Mouse (Mus musculus): ENCODE results near the gene Ccr5. TPM values are rescaled to one million over a fixed set of nuclear protein-coding genes. Genes with fewer than 3 reads are reported as not detected.
"Not testable (repeated sequence)": the region's sequence is repeated elsewhere in the genome, so short reads cannot be mapped to it uniquely, and the experiment has no call there.

The Ccr5 gene
- polyA plus RNA-seq, 1 experiment from 2014 or later = 0.19 TPM

DNA sequence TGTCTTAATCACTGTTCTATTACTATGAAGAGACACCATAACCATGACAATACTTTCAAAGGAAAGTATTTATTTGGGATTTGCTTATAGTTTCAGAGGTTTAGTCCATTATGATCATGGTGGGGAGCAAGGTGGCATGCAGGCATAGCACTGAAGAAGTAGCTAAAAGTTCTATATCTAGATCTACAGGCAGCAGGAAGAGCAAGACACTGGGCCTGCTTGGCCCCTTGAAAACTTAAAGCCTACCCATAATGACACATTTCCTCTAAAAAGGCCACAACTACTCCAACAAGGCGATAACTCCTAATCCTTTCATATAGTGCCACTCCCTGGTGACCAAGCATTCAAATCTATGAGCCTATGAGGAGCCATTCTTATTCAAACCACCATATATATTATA lies 9.3 kb upstream of the Ccr5 start:
- WGBS = 87% methylated on average over 1 of the region's 1 CpGs
- no peaks in the 10 kb centered on the region for H3K36me3 ChIP-seq
- H3K9me3 ChIP-seq = no peaks in the 10 kb centered on the region
- no peak overlapping the region for H3K9ac ChIP-seq (replicated peaks)
- no peak overlapping the region for H3K4me3 ChIP-seq (replicated peaks)
- no peaks in the 10 kb centered on the region for H3K27me3 ChIP-seq
- H3K4me2 ChIP-seq = no peak overlapping the region
- H3K4me1 ChIP-seq (replicated peaks) = no peaks in the 10 kb centered on the region
- no peak for ATAC-seq (ENCODE audit: insufficient number of reproducible peaks, insufficient read depth, low FRiP score, low TSS enrichment, low read depth)
- no peak overlapping the region for H3K27ac ChIP-seq

DNA sequence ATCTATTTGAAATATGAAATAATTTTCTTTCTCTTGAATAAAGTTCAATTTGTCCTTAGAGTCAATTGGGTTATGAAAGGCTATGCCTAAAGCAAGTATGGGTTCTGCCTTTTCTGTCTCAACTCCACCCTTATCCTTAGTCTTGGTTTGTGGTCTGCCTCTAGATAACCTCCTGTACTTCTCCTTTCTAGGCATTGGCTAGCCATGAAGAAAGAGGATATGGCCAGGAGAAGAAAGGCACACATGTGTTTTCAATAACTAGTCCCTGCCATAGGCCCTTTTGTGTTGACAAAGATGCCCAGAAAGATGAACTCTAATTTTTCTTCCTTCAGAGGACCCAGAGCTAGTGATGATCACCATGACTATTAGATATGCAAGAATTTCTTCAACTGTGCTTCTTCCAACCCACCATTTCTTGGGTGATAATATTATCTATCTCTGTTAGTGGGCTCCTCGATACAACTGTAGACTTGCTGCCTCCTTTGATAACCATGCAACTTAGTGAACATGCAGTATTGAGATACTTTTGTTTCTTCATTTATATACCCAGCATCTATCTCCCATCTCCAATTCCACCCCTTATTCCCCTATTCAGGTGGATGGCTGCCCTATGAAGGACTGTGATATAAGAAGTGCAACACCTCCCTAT lies 8.6 kb upstream of the Ccr5 start:
- no peak overlapping the region for H3K9ac ChIP-seq (replicated peaks)
- ATAC-seq (ENCODE audit: insufficient number of reproducible peaks, insufficient read depth, low FRiP score, low TSS enrichment, low read depth) = no peak
- H3K36me3 ChIP-seq = no peaks in the 10 kb centered on the region
- 91% methylated on average over 1 of the region's 1 CpGs for WGBS
- no peaks in the 10 kb centered on the region for H3K9me3 ChIP-seq
- no peaks in the 10 kb centered on the region for H3K4me1 ChIP-seq (replicated peaks)
- no peak overlapping the region for H3K4me3 ChIP-seq (replicated peaks)
- H3K4me2 ChIP-seq = no peak overlapping the region
- H3K27ac ChIP-seq = no peak overlapping the region
- H3K27me3 ChIP-seq = no peaks in the 10 kb centered on the region

DNA sequence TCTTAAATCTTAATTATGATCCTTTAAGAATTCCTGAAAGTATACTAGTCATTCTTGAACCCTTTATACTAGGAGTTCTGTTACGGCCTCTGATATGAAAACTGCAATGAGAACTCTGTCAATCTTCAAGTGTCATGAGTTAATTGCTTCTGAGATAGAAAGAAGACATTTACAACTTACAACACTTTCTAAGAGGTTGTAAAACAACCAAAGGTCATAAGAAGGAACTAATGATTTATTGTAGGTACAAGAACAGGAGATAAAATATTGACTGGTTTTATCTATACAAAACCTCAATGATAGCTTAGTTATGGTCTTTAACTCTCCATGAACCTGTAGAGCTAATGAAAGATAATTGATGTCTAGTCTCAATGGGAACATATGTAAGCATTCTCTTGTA lies 7.6 kb upstream of the Ccr5 start:
- no peaks in the 10 kb centered on the region for H3K36me3 ChIP-seq
- H3K4me2 ChIP-seq = no peak overlapping the region
- H3K9ac ChIP-seq (replicated peaks) = no peak overlapping the region
- no peaks in the 10 kb centered on the region for H3K4me1 ChIP-seq (replicated peaks)
- H3K4me3 ChIP-seq (replicated peaks) = no peak overlapping the region
- H3K27ac ChIP-seq = no peak overlapping the region
- WGBS = 68% methylated on average over 1 of the region's 1 CpGs
- ATAC-seq (ENCODE audit: insufficient number of reproducible peaks, insufficient read depth, low FRiP score, low TSS enrichment, low read depth) = no peak
- no peaks in the 10 kb centered on the region for H3K27me3 ChIP-seq
- H3K9me3 ChIP-seq = no peaks in the 10 kb centered on the region

GRCm38 (mm10) chr9:124118489-124118888 lies 2.9 kb upstream of the Ccr5 start:
- Histone ChIP-seq H3K9ac (replicated peaks) (no peak overlapping the region), H3K27ac (no peak overlapping the region), H3K27me3 (no peaks in the 10 kb centered on the region), H3K9me3 (no peaks in the 10 kb centered on the region), H3K4me3 (replicated peaks) (no peak overlapping the region), H3K4me2 (no peak overlapping the region), H3K4me1 (replicated peaks) (no peaks in the 10 kb centered on the region), H3K36me3 (no peaks in the 10 kb centered on the region)
- no peak for ATAC-seq (ENCODE audit: insufficient number of reproducible peaks, insufficient read depth, low FRiP score, low TSS enrichment, low read depth)
- 89% methylated on average over 1 of the region's 1 CpGs for WGBS

- 84% methylated on average over 11 of the region's 11 CpGs for WGBS
- H3K4me2 ChIP-seq = no peak overlapping the region
- no peak for ATAC-seq (ENCODE audit: insufficient number of reproducible peaks, insufficient read depth, low FRiP score, low TSS enrichment, low read depth)
- no peak overlapping the region for H3K27ac ChIP-seq
- H3K27me3 ChIP-seq = no peaks in the 10 kb centered on the region
- no peaks in the 10 kb centered on the region for H3K9me3 ChIP-seq
- H3K4me3 ChIP-seq (replicated peaks) = no peak overlapping the region
- no peaks in the 10 kb centered on the region for H3K4me1 ChIP-seq (replicated peaks)
- no peaks in the 10 kb centered on the region for H3K36me3 ChIP-seq
- H3K9ac ChIP-seq (replicated peaks) = no peak overlapping the region
Measured at GRCm38 (mm10) chr9:124125576-124125975, 4.2 kb downstream of the Ccr5 start.

- H3K9me3 ChIP-seq = no peaks in the 10 kb centered on the region
- no peak overlapping the region for H3K4me2 ChIP-seq
- H3K36me3 ChIP-seq = no peaks in the 10 kb centered on the region
- no peak for ATAC-seq (ENCODE audit: insufficient number of reproducible peaks, insufficient read depth, low FRiP score, low TSS enrichment, low read depth)
- H3K4me3 ChIP-seq (replicated peaks) = no peak overlapping the region
- no peaks in the 10 kb centered on the region for H3K4me1 ChIP-seq (replicated peaks)
- no peaks in the 10 kb centered on the region for H3K27me3 ChIP-seq
- H3K27ac ChIP-seq = no peak overlapping the region
- 39% methylated on average over 5 of the region's 5 CpGs for WGBS
- no peak overlapping the region for H3K9ac ChIP-seq (replicated peaks)
Measured at GRCm38 (mm10) chr9:124126373-124126772, 5.0 kb downstream of the Ccr5 start.

GRCm38 (mm10) chr9:124127412-124127811 lies 6.1 kb downstream of the Ccr5 start:
- H3K9ac ChIP-seq (replicated peaks) = no peak overlapping the region
- no peak overlapping the region for H3K4me2 ChIP-seq
- no peaks in the 10 kb centered on the region for H3K27me3 ChIP-seq
- no peak for ATAC-seq (ENCODE audit: insufficient number of reproducible peaks, insufficient read depth, low FRiP score, low TSS enrichment, low read depth)
- H3K9me3 ChIP-seq = no peaks in the 10 kb centered on the region
- H3K4me1 ChIP-seq (replicated peaks) = no peaks in the 10 kb centered on the region
- 53% methylated on average over 4 of the region's 4 CpGs for WGBS
- no peaks in the 10 kb centered on the region for H3K36me3 ChIP-seq
- no peak overlapping the region for H3K4me3 ChIP-seq (replicated peaks)
- no peak overlapping the region for H3K27ac ChIP-seq

GRCm38 (mm10) chr9:124128379-124128778 lies 7.0 kb downstream of the Ccr5 start:
- Histone ChIP-seq H3K27me3 (no peaks in the 10 kb centered on the region), H3K27ac (no peak overlapping the region), H3K4me3 (replicated peaks) (no peak overlapping the region), H3K4me1 (replicated peaks) (no peaks in the 10 kb centered on the region), H3K36me3 (no peaks in the 10 kb centered on the region), H3K9ac (replicated peaks) (no peak overlapping the region), H3K4me2 (no peak overlapping the region), H3K9me3 (no peaks in the 10 kb centered on the region)
- no peak for ATAC-seq (ENCODE audit: insufficient number of reproducible peaks, insufficient read depth, low FRiP score, low TSS enrichment, low read depth)
- 0% methylated on average over 1 of the region's 1 CpGs for WGBS

GRCm38 (mm10) chr9:124132899-124133298 lies 11.6 kb downstream of the Ccr5 start:
- H3K27ac ChIP-seq; H3K27me3 ChIP-seq; H3K4me3 ChIP-seq (replicated peaks); ATAC-seq (ENCODE audit: insufficient number of reproducible peaks, insufficient read depth, low FRiP score, low TSS enrichment, low read depth); H3K36me3 ChIP-seq; H3K9me3 ChIP-seq; H3K9ac ChIP-seq (replicated peaks); H3K4me1 ChIP-seq (replicated peaks); H3K4me2 ChIP-seq: not testable (repeated sequence)
- 71% methylated on average over 2 of the region's 2 CpGs for WGBS

DNA sequence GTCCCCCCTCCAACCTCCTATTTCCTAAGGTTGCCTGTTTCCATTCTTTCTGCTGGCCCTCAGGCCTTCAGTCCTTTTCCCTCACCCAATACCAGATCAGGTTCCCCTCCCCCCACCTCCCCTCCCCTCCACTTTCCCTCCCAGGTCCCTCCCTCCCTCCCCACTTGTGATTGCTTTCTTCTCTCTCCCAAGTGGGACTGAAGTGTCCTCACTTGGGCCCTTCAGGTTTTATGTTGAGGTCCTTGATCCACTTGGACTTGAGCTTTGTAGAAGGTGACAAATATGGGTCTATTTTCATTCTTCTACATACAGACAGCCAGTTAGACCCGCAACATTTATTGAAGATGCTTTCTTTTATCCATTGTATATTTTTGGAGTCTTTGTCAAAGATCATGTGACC lies 13.6 kb downstream of the Ccr5 start:
- H3K9ac ChIP-seq (replicated peaks); H3K9me3 ChIP-seq; H3K4me1 ChIP-seq (replicated peaks); H3K4me3 ChIP-seq (replicated peaks); H3K4me2 ChIP-seq; H3K27ac ChIP-seq; ATAC-seq (ENCODE audit: insufficient number of reproducible peaks, insufficient read depth, low FRiP score, low TSS enrichment, low read depth); H3K36me3 ChIP-seq; H3K27me3 ChIP-seq: not testable (repeated sequence)
- 89% methylated on average over 1 of the region's 1 CpGs for WGBS

- Histone ChIP-seq H3K4me3 (replicated peaks) (no peak overlapping the region), H3K27me3 (no peaks in the 10 kb centered on the region), H3K4me1 (replicated peaks) (no peaks in the 10 kb centered on the region), H3K9ac (replicated peaks) (no peak overlapping the region), H3K27ac (no peak overlapping the region), H3K9me3 (no peaks in the 10 kb centered on the region), H3K4me2 (no peak overlapping the region), H3K36me3 (no peaks in the 10 kb centered on the region)
- 77% methylated on average over 11 of the region's 11 CpGs for WGBS
- ATAC-seq (ENCODE audit: insufficient number of reproducible peaks, insufficient read depth, low FRiP score, low TSS enrichment, low read depth) = no peak
Measured at GRCm38 (mm10) chr9:124137619-124138018, 16.3 kb downstream of the Ccr5 start.

DNA sequence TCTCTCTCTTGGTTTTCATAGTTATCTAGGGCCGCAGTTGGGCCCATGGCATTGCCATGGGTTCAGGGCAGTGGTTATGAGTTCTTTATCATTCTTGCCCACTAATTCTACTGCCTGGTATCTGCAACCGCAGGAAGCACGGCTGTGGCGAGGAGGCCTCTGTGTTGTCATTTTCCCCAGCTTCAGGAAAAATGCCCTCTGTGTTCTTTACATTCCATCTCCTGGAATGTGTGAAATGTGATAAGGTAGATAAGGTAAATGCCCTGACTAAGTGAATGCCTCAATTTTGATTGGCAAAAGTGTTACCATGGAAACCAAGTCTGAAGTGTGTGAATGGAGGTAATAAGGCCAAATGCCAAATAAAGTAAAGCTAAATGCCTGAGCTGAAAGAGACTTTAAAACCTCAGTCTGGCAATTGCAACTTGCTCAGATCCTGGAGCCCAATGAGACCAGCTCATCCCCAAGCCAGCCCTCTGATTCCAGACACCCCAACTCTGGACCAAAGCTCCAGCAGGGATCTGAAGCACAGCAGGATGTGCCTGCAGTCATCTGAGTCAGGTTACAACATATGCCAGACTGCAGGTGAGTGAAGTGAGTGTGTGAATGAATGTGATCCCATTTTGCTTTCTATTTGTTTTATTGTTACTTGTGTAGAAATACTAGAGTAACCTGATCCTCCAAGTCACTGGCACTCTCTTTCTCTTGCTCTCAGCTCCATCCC lies 16.9 kb downstream of the Ccr5 start:
- ATAC-seq (ENCODE audit: insufficient number of reproducible peaks, insufficient read depth, low FRiP score, low TSS enrichment, low read depth) = no peak

More for the DNA sequence above, 16.9 kb downstream of the Ccr5 start:
- Histone ChIP-seq H3K36me3 (no peaks in the 10 kb centered on the region), H3K9ac (replicated peaks) (no peak overlapping the region), H3K9me3 (no peaks in the 10 kb centered on the region), H3K4me2 (no peak overlapping the region), H3K27ac (no peak overlapping the region), H3K4me1 (replicated peaks) (no peaks in the 10 kb centered on the region), H3K27me3 (no peaks in the 10 kb centered on the region), H3K4me3 (replicated peaks) (no peak overlapping the region)
- WGBS = 76% methylated on average over 4 of the region's 4 CpGs
